Mouse (Mus musculus) intestine, postnatal 0 days (tissue): ENCODE measurements around the gene Gapvd1. TPM values are rescaled to one million over a fixed set of nuclear protein-coding genes. Genes with fewer than 3 reads are reported as not detected.

Experiments used
- ATAC-seq: fragments of 200-750 bp; cut with Nextera tagmentation; 2 replicates; pipeline ENCODE4 v1.8.0; 2017; ENCODE audit warnings: mild to moderate bottlenecking, moderate TSS enrichment, moderate library complexity
- H3K27ac ChIP-seq: fragments of 300-500 bp; sonication (generic); 2 replicates; pipeline ENCODE4 v1.5.1; 2014; ENCODE audit warnings: mild to moderate bottlenecking, low read depth, low read length, moderate library complexity
- H3K27me3 ChIP-seq: fragments of 300-500 bp; sonication (generic); replicated peaks from 2 replicates; pipeline ENCODE4 v1.6.1; 2014; ENCODE audit warnings: low read length, mixed read lengths; ENCODE audit not compliant: control insufficient read depth, insufficient read depth
- H3K36me3 ChIP-seq: fragments of 300-500 bp; sonication (generic); 2 replicates; pipeline ENCODE4 v1.6.1; 2014; ENCODE audit warnings: mild to moderate bottlenecking, moderate library complexity; ENCODE audit not compliant: control insufficient read depth, insufficient read depth
- H3K4me1 ChIP-seq: fragments of 300-500 bp; sonication (generic); replicated peaks from 2 replicates; pipeline ENCODE4 v1.6.1; 2014; ENCODE audit warnings: antibody characterized with exemption, low read length, mixed read lengths; ENCODE audit not compliant: control insufficient read depth, insufficient read depth
- H3K4me2 ChIP-seq: fragments of 300-500 bp; sonication (generic); replicated peaks from 2 replicates; pipeline ENCODE4 v1.6.1; 2014; ENCODE audit warnings: low read depth, mild to moderate bottlenecking, moderate library complexity
- H3K4me3 ChIP-seq: fragments of 300-500 bp; sonication (generic); 2 replicates; pipeline ENCODE4 v1.5.1; 2014; ENCODE audit warnings: low read depth, low read length
- H3K9ac ChIP-seq: fragments of 300-500 bp; sonication (generic); 2 replicates; pipeline ENCODE4 v1.6.1; 2014; ENCODE audit warnings: mild to moderate bottlenecking, low read depth, low read length
- H3K9me3 ChIP-seq: fragments of 300-500 bp; sonication (generic); 2 replicates; pipeline ENCODE4 v1.6.1; 2016; ENCODE audit warnings: mixed run types; ENCODE audit not compliant: control insufficient read depth
- CTCF ChIP-seq: sonication (generic); IDR thresholded peaks from 2 replicates; pipeline ENCODE4 v1.5.1; 2016; ENCODE audit warnings: low read depth, mild to moderate bottlenecking, control low read depth, antibody characterized with exemption, moderate library complexity
- WGBS: fragments of 180-500 bp; shearing (Covaris S2); extraction: QIAGEN DNeasy Blood & Tissue Kit; methylation state at CpG from one replicate; pipeline ENCODE4 v1.1.7; 2014; 5-methylcytosine and 5-hydroxymethylcytosine counted together
- polyA plus RNA-seq: library from polyadenylated mRNA; unstranded; fragments of >200 nt; fragmentation: Nextera tagmentation; extraction: Ambion mirVana; gene quantifications from 2 replicates; pipeline ENCODE4 v1.2.1, GENCODE M21; 2015

Gapvd1 gene
- polyA plus RNA-seq, 1 experiment from 2014 or later, result 31.3 TPM

DNA sequence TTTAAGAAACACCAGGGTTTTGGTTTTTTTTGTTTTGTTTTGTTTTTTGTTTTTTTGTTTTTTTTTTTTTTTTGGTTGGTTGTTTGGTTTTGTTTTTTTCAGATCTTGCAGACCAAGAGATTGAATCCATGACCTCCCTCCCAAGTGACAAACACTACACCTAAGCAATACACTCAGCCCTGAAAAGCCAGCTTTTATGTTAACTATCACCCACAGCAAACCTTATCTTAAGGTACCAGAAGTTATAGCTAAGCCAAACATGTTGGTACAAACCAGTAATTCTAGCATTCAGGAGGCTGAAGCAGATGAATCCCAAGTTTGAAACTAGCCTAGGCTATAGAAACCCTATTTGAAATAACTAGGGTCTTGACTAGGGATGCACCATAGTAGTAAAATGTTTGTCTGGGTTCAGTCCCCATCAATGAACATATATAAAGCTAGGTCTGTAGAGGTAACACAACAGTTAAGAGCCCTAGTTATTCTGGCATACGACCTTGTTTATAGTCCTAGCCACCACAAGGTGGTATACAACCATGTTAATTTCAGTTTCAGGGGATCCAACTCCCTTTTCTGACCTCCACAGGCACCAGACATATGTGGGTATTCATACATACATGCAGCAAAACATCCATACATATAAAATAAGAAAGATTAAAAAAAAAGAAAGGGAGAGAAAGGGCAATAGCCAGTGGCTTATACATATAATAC lies 15.2 kb downstream of the Gapvd1 start:
- Histone ChIP-seq H3K4me1 (no peaks in the 10 kb centered on the region), H3K4me3 (no peak overlapping the region), H3K9ac (no peak overlapping the region), H3K9me3 (no peaks in the 10 kb centered on the region), H3K27ac (no peak overlapping the region), H3K4me2 (no peak overlapping the region), H3K36me3 (no peaks in the 10 kb centered on the region), H3K27me3 (no peaks in the 10 kb centered on the region)
- 68% methylated on average over 1 of the region's 1 CpGs for WGBS
- ATAC-seq, result no peak
- no peak for TF ChIP-seq CTCF

DNA sequence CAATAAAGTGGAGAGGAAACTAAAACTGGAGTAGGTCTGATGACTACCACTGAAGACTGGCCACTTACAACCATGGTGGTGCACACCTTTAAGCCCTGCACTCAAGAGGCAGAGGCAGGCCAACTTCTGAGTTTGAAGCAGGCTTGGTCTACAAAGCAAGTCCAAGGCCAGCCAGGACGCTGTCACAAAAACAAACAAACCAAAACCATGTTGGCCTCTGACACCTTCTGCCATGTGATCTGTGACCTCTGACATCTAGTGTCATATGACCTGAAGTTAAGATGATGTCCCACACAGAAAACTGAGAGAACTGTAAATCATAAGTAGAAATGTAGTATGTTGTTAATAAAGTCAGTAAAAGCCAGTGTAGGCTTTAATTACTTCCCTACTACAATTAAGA lies 17.1 kb downstream of the Gapvd1 start:
- H3K9ac ChIP-seq, result no peak overlapping the region
- H3K27ac ChIP-seq, result no peak overlapping the region
- no peak for TF ChIP-seq CTCF
- H3K4me1 ChIP-seq, result no peaks in the 10 kb centered on the region
- no peak for ATAC-seq
- H3K4me3 ChIP-seq, result no peak overlapping the region
- 36% methylated on average over 1 of the region's 1 CpGs for WGBS
- H3K4me2 ChIP-seq, result no peak overlapping the region
- no peaks in the 10 kb centered on the region for H3K9me3 ChIP-seq
- no peaks in the 10 kb centered on the region for H3K27me3 ChIP-seq
- H3K36me3 ChIP-seq, result 0 out of 2 replicates have a peak, but pooled peaks cover 3% of the 10 kb centered on the region

DNA sequence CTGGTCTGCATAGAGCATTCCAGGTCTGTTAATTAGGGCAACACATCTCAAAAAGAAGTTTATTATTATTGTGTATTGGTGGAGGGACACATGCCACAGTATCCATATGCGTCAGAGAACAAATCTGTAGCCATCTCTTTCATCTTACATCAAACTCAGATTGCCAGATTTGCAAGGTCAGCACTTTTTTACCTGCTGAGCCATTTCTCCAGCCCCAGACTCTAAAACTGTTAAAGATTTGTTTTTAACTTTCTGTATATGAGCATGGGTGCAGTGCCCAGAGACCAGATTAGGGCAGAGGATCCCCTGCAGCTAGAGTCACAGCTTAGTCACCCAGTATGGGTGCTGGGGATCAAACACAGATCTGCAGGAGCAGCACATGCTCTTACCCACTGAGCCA lies 18.4 kb downstream of the Gapvd1 start:
- Histone ChIP-seq H3K27ac (no peak overlapping the region), H3K4me1 (no peaks in the 10 kb centered on the region), H3K9me3 (no peaks in the 10 kb centered on the region), H3K4me3 (no peak overlapping the region), H3K36me3 (0 out of 2 replicates have a peak, but pooled peaks cover 3% of the 10 kb centered on the region), H3K27me3 (no peaks in the 10 kb centered on the region), H3K9ac (no peak overlapping the region), H3K4me2 (no peak overlapping the region)
- TF ChIP-seq CTCF, result no peak
- ATAC-seq, result no peak
- WGBS, result 90% methylated on average over 1 of the region's 1 CpGs

DNA sequence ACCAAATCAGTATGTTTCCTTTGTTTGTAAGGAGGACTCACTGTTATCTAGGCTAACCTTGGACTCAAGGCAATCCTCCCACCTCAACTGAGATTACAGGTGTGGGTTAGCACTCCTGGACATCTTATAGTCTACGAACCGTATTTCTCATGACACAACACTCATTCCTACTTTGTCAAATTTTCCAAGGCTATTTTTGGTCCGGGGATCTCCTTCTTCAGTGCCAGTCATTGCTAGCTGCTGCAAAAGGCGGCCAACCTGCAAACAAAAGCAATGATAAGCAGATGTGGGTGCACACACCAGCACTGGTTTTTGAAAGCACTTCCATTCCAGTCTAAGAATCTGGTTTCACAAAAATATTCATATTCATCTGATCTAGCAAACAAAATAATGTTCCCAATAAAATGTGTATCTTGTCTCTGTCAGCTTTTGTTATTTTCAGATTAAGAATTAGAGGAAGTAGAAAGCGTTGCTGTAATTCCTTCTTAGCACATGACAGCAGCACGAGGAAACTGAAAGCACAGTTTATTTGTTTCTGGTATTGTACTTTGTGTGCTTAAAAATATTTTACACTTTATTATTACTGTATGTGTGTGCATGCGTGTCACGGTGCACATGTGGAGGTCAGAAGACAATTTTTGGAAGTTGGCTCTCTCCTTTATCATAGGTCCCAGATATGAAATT lies 27.8 kb downstream of the Gapvd1 start:
- H3K36me3 ChIP-seq, result peaks cover 40% of the 10 kb centered on the region
- no peaks in the 10 kb centered on the region for H3K4me1 ChIP-seq
- no peak overlapping the region for H3K4me2 ChIP-seq
- ATAC-seq, result no peak
- no peak overlapping the region for H3K9ac ChIP-seq
- H3K4me3 ChIP-seq, result no peak overlapping the region
- no peaks in the 10 kb centered on the region for H3K27me3 ChIP-seq
- WGBS, result 85% methylated on average over 8 of the region's 8 CpGs
- TF ChIP-seq CTCF, result no peak
- H3K9me3 ChIP-seq, result no peaks in the 10 kb centered on the region
- no peak overlapping the region for H3K27ac ChIP-seq

DNA sequence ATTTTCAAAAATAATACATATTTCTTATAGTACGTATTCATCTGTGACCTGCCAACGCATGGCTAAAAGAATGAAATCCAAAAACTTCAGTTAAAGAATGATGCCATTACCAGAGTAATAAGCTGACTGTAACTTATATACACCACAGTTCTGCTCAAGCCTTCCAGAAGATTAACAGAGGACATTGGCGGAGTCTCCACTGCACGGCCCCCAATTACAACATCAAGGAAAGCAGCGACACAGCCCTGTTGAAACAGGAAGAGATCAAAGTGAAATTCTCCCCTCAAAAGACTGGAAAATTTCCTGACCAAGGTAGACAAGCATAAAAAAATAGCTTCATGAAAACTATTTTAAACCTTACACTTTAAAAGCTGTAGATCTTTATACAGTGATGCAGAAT lies 29.8 kb downstream of the Gapvd1 start:
- no peak for ATAC-seq
- WGBS, result 97% methylated on average over 5 of the region's 5 CpGs

DNA sequence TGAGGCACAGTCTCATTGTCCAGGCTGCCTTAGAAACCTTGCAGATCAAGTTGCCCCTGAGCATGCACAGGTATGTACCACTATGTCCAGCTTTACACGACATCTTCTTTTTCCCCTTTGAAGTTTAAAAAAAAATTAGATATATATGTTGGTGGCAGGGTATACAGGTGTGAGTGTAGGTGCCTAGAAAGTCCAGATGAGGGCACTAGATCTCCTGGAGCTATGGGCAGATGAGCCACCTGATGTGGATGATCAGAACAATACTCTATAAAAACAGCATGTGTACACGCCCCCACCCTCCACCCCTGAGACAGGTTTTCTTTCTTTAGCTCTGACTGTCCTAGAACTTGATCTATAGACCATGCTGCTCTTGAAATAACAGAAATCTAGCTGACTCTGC lies 36.8 kb downstream of the Gapvd1 start:
- 84% methylated on average over 2 of the region's 2 CpGs for WGBS
- Histone ChIP-seq H3K36me3 (peaks cover 39% of the 10 kb centered on the region), H3K9ac (no peak overlapping the region), H3K27ac (no peak overlapping the region), H3K27me3 (no peaks in the 10 kb centered on the region), H3K9me3 (no peaks in the 10 kb centered on the region), H3K4me1 (no peaks in the 10 kb centered on the region), H3K4me2 (no peak overlapping the region), H3K4me3 (no peak overlapping the region)
- TF ChIP-seq CTCF, result peak; percentile 48
- no peak for ATAC-seq

More for the DNA sequence above, 29.8 kb downstream of the Gapvd1 start:
- H3K4me1 ChIP-seq, result no peaks in the 10 kb centered on the region
- no peak overlapping the region for H3K27ac ChIP-seq
- H3K4me3 ChIP-seq, result no peak overlapping the region
- no peaks in the 10 kb centered on the region for H3K27me3 ChIP-seq
- H3K9me3 ChIP-seq, result no peaks in the 10 kb centered on the region
- TF ChIP-seq CTCF, result no peak
- no peak overlapping the region for H3K9ac ChIP-seq
- peaks cover 43% of the 10 kb centered on the region for H3K36me3 ChIP-seq
- no peak overlapping the region for H3K4me2 ChIP-seq
